Mouse (Mus musculus) G1E (cell line): ENCODE data around the gene Cnst.

Experiments used
- CTCF ChIP-seq: IDR thresholded peaks from 2 replicates; pipeline ENCODE4 v1.5.1; 2012; ENCODE audit warnings: low read depth, low read length, inconsistent platforms, mixed read lengths
- GATA1 ChIP-seq: IDR thresholded peaks from 2 replicates; pipeline ENCODE4 v1.6.1; 2012; ENCODE audit warnings: borderline replicate concordance, low read length, inconsistent platforms, mixed read lengths
- GATA2 ChIP-seq: IDR thresholded peaks from 2 replicates; pipeline ENCODE4 v1.6.1; 2012; ENCODE audit warnings: low read depth, low read length, inconsistent platforms, borderline replicate concordance
- POLR2AphosphoS5 ChIP-seq: IDR thresholded peaks from 2 replicates; pipeline ENCODE4 v1.6.1; 2012; ENCODE audit warnings: low read depth, low read length, inconsistent platforms; ENCODE audit not compliant: insufficient replicate concordance
- TAL1 ChIP-seq: conservative IDR thresholded peaks from 2 replicates; pipeline ENCODE4 v1.6.1; 2012; ENCODE audit warnings: low read depth, low read length, inconsistent platforms, mixed read lengths

DNA sequence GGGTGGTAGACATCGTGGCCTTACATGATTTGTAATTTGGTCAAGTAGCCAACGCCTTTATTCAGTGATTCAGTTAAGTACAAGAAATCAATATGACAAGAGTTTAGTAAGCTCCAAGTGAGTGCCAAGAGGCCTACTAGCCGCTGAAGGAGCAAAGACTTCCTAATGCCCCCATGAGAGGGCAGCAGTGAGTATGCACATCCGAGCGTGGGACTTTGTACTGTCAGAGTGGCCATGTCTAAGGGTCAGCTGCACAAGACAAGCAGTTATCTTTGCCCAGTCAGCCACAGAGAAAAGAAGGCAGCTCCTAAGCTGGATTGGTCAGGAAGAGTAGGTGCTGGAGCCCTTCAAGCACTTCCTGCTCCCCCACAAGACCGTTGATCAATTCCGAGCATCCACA, 46.8 kb downstream of the Cnst start:
- TF ChIP-seq CTCF (0 out of 2 replicates have a peak, but pooled peaks have one; percentile 16), GATA1 (no peak), TAL1 (no peak), POLR2AphosphoS5 (no peak), GATA2 (no peak)
